Mouse (Mus musculus): ENCODE measurements at regions not wholly inside any gene's neighbourhood (a gene's known extent, or its start where the extent isn't known, plus 50 kb on each side); places are given as distances from the start of the nearest gene placed in this dataset.

DNA sequence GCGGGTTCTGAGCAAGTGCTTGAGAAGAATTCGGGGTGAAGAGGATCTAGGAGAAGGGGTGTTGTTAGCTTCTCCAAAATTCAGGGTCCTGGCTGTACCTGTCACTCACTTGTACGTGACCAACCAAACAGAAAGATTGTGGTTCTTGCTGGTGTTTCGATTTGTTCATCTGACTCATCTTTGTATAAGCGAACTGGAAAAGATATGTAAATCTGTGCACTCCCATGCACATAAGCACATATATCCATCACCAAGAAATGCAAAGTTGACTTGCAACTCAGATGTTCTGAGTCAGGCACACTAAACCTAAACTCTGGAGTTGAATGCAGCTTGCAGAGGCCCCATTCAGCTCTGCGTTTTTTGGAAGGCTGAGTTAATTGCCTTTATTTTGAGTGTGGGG, 107.4 kb downstream of the Spata18 start:
- no peak for ATAC-seq (ENCODE audit: insufficient read depth, low FRiP score)
- H3K27ac ChIP-seq (ENCODE audit: low read length): no peak overlapping the region
- WGBS: 84% methylated on average over 6 of the region's 6 CpGs
- H3K4me2 ChIP-seq (ENCODE audit: low read depth, low read length): no peak overlapping the region
- H3K27me3 ChIP-seq (ENCODE audit: control insufficient read depth, insufficient read depth, low read length): no peaks in the 10 kb centered on the region
- H3K4me3 ChIP-seq (replicated peaks; ENCODE audit: low read length): no peak overlapping the region
- H3K36me3 ChIP-seq (ENCODE audit: control insufficient read depth, insufficient read depth, low read length): no peaks in the 10 kb centered on the region
- no peak overlapping the region for H3K9ac ChIP-seq (ENCODE audit: low read length)
- H3K4me1 ChIP-seq (ENCODE audit: control insufficient read depth, insufficient read depth, low read length): no peaks in the 10 kb centered on the region; the same call in 1 of the 2 replicates
- no peaks in the 10 kb centered on the region for H3K9me3 ChIP-seq (replicated peaks; ENCODE audit: control insufficient read depth, low read length)

DNA sequence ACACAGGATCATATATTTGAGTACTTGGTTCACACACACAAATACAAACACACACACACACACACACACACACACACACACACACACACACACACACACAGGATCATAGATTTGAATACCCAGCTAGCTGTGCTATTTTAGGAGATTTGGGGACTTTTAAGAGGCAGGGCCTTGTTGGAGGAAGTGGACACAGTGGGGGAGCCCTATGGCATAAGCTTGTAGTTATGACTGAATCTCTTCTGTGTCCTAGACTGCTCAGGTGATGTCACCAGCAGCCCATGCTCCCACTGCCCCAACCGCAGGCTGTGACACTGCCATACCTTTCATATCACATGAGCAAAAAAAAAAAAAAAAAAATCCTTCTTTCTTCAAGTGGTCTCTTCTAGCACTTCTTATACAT, 110.1 kb downstream of the Spata18 start:
- Histone ChIP-seq H3K9ac (ENCODE audit: low read length) (no peak overlapping the region), H3K4me3 (replicated peaks; ENCODE audit: low read length) (no peak overlapping the region), H3K27me3 (ENCODE audit: control insufficient read depth, insufficient read depth, low read length) (no peaks in the 10 kb centered on the region), H3K9me3 (replicated peaks; ENCODE audit: control insufficient read depth, low read length) (no peaks in the 10 kb centered on the region), H3K27ac (ENCODE audit: low read length) (no peak overlapping the region), H3K36me3 (ENCODE audit: control insufficient read depth, insufficient read depth, low read length) (no peaks in the 10 kb centered on the region), H3K4me1 (ENCODE audit: control insufficient read depth, insufficient read depth, low read length) (no peaks in the 10 kb centered on the region; the same call in 1 of the 2 replicates), H3K4me2 (ENCODE audit: low read depth, low read length) (no peak overlapping the region)
- no peak for ATAC-seq (ENCODE audit: insufficient read depth, low FRiP score)
- 58% methylated on average over 1 of the region's 1 CpGs for WGBS

DNA sequence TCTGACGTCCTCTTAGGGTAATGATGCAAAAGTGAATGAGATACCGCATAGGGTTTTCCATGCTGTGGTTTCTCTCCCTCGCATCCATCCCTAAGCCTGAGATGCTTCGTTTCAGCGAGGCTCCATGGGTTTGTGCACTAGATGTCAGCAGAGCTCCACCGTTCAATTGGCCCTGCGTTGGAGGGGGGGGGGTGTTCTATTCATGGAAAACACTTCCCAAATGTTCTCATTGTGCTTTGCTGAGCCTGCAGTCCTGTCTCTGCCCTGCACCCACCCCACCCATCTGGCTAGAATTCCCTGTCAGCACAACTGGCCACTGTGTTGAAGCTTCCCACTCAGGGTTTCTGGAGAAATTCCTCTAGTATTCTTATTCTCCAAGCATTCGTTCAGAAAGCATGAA, 110.5 kb downstream of the Spata18 start:
- 26% methylated on average over 8 of the region's 8 CpGs for WGBS
- no peak overlapping the region for H3K4me3 ChIP-seq (replicated peaks; ENCODE audit: low read length)
- H3K27ac ChIP-seq (ENCODE audit: low read length): peak overlapping the region; percentile 76; the same call in 1 of the 2 replicates
- no peaks in the 10 kb centered on the region for H3K36me3 ChIP-seq (ENCODE audit: control insufficient read depth, insufficient read depth, low read length)
- no peak overlapping the region for H3K4me2 ChIP-seq (ENCODE audit: low read depth, low read length)
- H3K9me3 ChIP-seq (replicated peaks; ENCODE audit: control insufficient read depth, low read length): no peaks in the 10 kb centered on the region
- no peaks in the 10 kb centered on the region for H3K27me3 ChIP-seq (ENCODE audit: control insufficient read depth, insufficient read depth, low read length)
- ATAC-seq (ENCODE audit: insufficient read depth, low FRiP score): peak; percentile 90
- H3K9ac ChIP-seq (ENCODE audit: low read length): no peak overlapping the region
- H3K4me1 ChIP-seq (ENCODE audit: control insufficient read depth, insufficient read depth, low read length): no peaks in the 10 kb centered on the region; the same call in 1 of the 2 replicates

DNA sequence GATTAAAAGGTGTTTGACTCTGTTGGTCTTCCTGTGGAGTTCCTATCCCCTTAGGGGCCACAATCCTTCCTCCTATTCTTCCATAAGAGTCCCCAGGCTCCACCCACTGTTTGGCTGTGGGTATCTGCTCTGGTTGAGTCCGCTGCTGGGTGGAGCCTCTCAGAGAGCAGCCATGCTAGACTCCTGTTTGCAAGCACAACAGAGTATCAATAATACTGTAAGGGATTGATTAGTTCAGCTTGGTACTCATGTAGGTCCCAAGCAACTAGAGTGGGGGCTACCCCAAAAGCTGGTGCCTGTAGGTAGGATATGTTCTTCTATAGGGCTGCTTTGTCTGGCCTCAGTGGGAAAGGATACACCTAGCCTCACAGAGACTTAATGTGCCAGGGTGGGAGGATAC, 113.0 kb downstream of the Spata18 start:
- Histone ChIP-seq H3K9ac (ENCODE audit: low read length) (no peak overlapping the region), H3K27me3 (ENCODE audit: control insufficient read depth, insufficient read depth, low read length) (no peaks in the 10 kb centered on the region), H3K4me3 (replicated peaks; ENCODE audit: low read length) (no peak overlapping the region), H3K36me3 (ENCODE audit: control insufficient read depth, insufficient read depth, low read length) (no peaks in the 10 kb centered on the region), H3K4me2 (ENCODE audit: low read depth, low read length) (no peak overlapping the region), H3K4me1 (ENCODE audit: control insufficient read depth, insufficient read depth, low read length) (no peaks in the 10 kb centered on the region; the same call in 1 of the 2 replicates), H3K9me3 (replicated peaks; ENCODE audit: control insufficient read depth, low read length) (no peaks in the 10 kb centered on the region), H3K27ac (ENCODE audit: low read length) (no peak overlapping the region)
- ATAC-seq (ENCODE audit: insufficient read depth, low FRiP score): no peak
- 88% methylated on average over 1 of the region's 1 CpGs for WGBS

DNA sequence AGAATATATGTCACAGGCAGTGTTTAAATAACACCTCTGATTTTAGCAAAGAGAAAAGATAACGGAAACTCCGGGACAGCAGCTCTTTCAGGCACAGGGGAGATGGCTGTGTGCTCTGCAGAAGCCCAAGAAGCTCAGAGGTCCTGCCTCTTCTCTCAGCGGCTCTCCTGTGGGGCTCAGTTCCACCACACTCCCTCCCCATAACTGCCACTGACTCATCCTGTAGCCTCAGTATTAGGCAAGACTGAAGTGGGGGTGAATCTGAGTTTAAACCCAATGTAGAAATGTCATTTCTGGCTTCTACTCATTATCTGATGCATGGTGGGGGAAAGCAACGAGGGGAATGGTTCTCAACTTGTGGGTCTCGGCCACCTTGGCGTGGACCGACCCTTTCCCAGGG, 114.3 kb downstream of the Spata18 start:
- Histone ChIP-seq H3K4me2 (ENCODE audit: low read depth, low read length) (no peak overlapping the region), H3K4me3 (replicated peaks; ENCODE audit: low read length) (no peak overlapping the region), H3K27me3 (ENCODE audit: control insufficient read depth, insufficient read depth, low read length) (no peaks in the 10 kb centered on the region), H3K36me3 (ENCODE audit: control insufficient read depth, insufficient read depth, low read length) (no peaks in the 10 kb centered on the region), H3K9ac (ENCODE audit: low read length) (no peak overlapping the region), H3K27ac (ENCODE audit: low read length) (no peak overlapping the region), H3K4me1 (ENCODE audit: control insufficient read depth, insufficient read depth, low read length) (no peaks in the 10 kb centered on the region; the same call in 1 of the 2 replicates), H3K9me3 (replicated peaks; ENCODE audit: control insufficient read depth, low read length) (no peaks in the 10 kb centered on the region)
- 81% methylated on average over 7 of the region's 7 CpGs for WGBS
- no peak for ATAC-seq (ENCODE audit: insufficient read depth, low FRiP score)

DNA sequence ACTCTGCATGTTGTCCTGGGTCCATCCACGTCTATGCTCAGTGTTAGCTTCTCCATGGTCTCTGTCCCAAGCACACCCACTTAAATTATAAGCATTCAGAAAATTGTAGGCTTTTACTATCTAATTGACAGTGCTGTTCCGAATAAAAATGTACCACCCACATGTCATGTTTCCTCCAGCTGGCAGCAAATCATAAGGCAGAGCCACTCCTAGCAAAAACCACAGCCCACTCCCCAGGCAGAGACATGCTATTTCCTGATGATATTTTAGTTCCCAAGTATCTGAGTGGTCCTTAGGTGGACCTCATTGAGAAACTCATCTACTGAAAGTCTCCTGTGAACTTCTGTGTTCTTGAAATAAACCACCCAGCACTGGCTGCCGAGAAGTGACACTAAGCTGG, 117.1 kb downstream of the Spata18 start:
- no peak overlapping the region for H3K9ac ChIP-seq (ENCODE audit: low read length)
- H3K4me3 ChIP-seq (replicated peaks; ENCODE audit: low read length): no peak overlapping the region
- WGBS: 69% methylated on average over 3 of the region's 3 CpGs
- H3K27ac ChIP-seq (ENCODE audit: low read length): no peak overlapping the region
- H3K4me2 ChIP-seq (ENCODE audit: low read depth, low read length): no peak overlapping the region
- no peaks in the 10 kb centered on the region for H3K27me3 ChIP-seq (ENCODE audit: control insufficient read depth, insufficient read depth, low read length)
- H3K36me3 ChIP-seq (ENCODE audit: control insufficient read depth, insufficient read depth, low read length): no peaks in the 10 kb centered on the region
- no peak for ATAC-seq (ENCODE audit: insufficient read depth, low FRiP score)
- no peaks in the 10 kb centered on the region; the same call in 1 of the 2 replicates for H3K9me3 ChIP-seq (replicated peaks; ENCODE audit: control insufficient read depth, low read length)
- H3K4me1 ChIP-seq (ENCODE audit: control insufficient read depth, insufficient read depth, low read length): no peaks in the 10 kb centered on the region

DNA sequence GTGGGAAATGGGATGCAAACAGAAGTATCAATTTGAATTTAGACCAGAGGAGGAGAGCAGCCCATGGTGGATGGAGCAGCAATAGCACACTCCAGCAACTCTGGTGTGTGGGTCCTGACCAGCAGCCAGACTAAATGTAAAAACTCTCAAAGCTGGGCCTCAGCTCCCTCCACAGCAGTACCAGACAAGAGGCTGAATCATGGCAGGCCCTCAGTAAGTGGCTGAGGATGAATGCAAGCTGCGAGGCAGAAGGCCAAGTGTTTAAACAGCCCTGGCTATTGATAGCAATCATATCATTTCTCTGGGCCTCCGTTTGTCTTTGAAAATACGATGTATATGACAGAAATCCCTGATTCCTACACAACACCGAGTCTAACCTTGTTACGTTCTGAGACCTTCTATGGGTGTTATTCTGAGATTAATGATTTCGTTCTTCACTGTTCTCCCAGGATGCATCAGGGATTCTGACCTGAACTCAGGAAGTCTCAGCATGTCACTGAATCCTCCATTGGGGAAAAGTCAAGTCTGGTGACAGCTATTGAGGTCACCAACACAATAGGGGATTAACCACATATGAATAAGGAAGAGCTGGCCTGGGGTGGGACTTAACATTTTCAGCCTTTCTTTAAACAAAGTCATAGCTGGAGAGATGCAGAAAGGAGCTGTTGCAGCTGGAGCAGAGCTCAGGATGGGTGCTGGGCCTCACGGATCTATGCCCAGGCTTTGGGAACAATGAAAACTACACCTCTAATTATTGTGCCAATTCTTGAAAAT, 124.8 kb downstream of the Spata18 start:
- no peaks in the 10 kb centered on the region; the same call in 1 of the 2 replicates for H3K9me3 ChIP-seq (replicated peaks; ENCODE audit: control insufficient read depth, low read length)
- H3K36me3 ChIP-seq (ENCODE audit: control insufficient read depth, insufficient read depth, low read length): no peaks in the 10 kb centered on the region
- H3K4me3 ChIP-seq (replicated peaks; ENCODE audit: low read length): no peak overlapping the region
- no peaks in the 10 kb centered on the region for H3K27me3 ChIP-seq (ENCODE audit: control insufficient read depth, insufficient read depth, low read length)
- H3K4me2 ChIP-seq (ENCODE audit: low read depth, low read length): no peak overlapping the region
- 53% methylated on average over 7 of the region's 7 CpGs for WGBS
- no peak overlapping the region for H3K9ac ChIP-seq (ENCODE audit: low read length)
- H3K4me1 ChIP-seq (ENCODE audit: control insufficient read depth, insufficient read depth, low read length): peaks cover 9% of the 10 kb centered on the region
- peak overlapping the region; percentile 83 for H3K27ac ChIP-seq (ENCODE audit: low read length)
- peak; percentile 29 for ATAC-seq (ENCODE audit: insufficient read depth, low FRiP score)

DNA sequence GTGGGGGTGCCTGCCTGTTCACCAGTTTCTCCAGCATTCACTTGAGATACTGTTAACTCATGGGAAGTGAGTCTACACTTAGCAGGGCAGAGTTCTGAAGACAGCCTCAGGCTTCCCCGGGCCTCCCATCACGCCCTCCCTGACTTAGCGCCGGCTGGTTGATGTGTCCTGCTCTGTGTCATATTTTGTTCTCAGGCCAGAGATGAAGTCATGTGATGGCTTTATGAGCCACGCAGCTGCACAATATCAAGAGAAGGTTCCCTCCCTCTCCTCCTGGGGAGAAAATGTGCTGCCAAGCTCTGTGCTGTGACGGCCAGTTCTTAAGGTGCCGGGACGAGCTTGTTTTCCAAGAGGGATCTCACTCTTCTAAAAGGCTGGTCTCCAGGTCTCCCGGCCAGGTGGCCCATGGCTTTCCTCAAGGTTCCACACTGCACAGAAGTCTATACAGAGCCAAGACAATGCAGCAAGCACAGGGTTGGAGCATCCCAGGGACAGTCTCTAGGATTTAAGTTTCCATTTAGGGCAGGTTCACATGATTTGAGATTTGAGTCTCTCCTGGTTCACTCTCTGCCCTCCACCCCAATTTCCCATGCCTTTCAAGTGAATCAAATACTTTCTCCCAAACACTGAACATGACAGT, 126.2 kb downstream of the Spata18 start:
- no peaks in the 10 kb centered on the region for H3K27me3 ChIP-seq (ENCODE audit: control insufficient read depth, insufficient read depth, low read length)
- no peaks in the 10 kb centered on the region for H3K36me3 ChIP-seq (ENCODE audit: control insufficient read depth, insufficient read depth, low read length)
- peak; percentile 93 for ATAC-seq (ENCODE audit: insufficient read depth, low FRiP score)
- peak overlapping the region; percentile 20; the same call in 1 of the 2 replicates for H3K4me2 ChIP-seq (ENCODE audit: low read depth, low read length)
- 36% methylated on average over 9 of the region's 9 CpGs for WGBS
- H3K27ac ChIP-seq (ENCODE audit: low read length): peak overlapping the region; percentile 95
- H3K4me3 ChIP-seq (replicated peaks; ENCODE audit: low read length): no peak overlapping the region
- peaks cover 9% of the 10 kb centered on the region for H3K4me1 ChIP-seq (ENCODE audit: control insufficient read depth, insufficient read depth, low read length)
- H3K9me3 ChIP-seq (replicated peaks; ENCODE audit: control insufficient read depth, low read length): no peaks in the 10 kb centered on the region; the same call in 1 of the 2 replicates
- no peak overlapping the region for H3K9ac ChIP-seq (ENCODE audit: low read length)

DNA sequence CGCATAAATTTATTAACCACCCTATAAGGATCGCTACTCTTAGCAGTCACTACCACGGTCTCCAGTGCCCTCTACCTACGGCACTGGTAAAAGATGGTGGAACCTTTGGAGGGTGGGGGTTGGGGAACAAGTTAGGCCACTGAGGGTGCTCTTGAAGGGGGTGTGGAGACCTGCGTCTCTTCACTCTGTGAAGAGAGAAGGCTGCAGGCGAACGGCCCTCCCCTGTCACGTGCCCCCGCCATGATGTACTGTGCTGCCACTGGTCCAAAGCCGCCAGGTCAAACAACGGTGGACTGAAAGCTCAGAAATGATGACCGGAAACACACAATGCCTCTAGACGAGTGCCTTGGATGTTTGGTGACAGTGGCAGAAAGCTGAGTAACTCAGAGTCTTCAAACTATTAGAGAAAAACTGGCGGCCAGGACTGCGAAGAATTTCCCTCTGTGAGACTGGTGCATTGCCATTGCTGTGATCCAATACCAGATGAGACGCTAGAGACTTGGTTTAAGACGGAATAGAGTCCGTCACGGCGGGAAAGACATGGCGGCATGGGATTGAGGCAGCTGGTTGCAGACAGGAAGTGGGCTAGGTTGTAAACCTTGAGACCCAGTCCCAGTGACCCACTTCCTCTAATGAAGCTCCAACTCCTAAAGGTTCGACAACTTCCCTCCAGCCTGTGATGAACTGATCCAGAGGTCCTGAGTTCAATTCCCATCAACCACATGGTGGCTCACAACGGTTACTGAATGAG, 130.2 kb downstream of the Spata18 start:
- no peaks in the 10 kb centered on the region for H3K27me3 ChIP-seq (ENCODE audit: control insufficient read depth, insufficient read depth, low read length)
- peaks cover 9% of the 10 kb centered on the region for H3K4me1 ChIP-seq (ENCODE audit: control insufficient read depth, insufficient read depth, low read length)
- no peak overlapping the region for H3K9ac ChIP-seq (ENCODE audit: low read length)
- H3K36me3 ChIP-seq (ENCODE audit: control insufficient read depth, insufficient read depth, low read length): no peaks in the 10 kb centered on the region
- no peaks in the 10 kb centered on the region for H3K9me3 ChIP-seq (replicated peaks; ENCODE audit: control insufficient read depth, low read length)
- H3K27ac ChIP-seq (ENCODE audit: low read length): no peak overlapping the region
- ATAC-seq (ENCODE audit: insufficient read depth, low FRiP score): no peak
- no peak overlapping the region for H3K4me2 ChIP-seq (ENCODE audit: low read depth, low read length)
- H3K4me3 ChIP-seq (replicated peaks; ENCODE audit: low read length): no peak overlapping the region
- WGBS: 90% methylated on average over 23 of the region's 23 CpGs
